Mouse (Mus musculus) liver, adult 2 months (tissue): ENCODE data around the gene Fndc10. TPM values are rescaled to one million over a fixed set of nuclear protein-coding genes. Genes with fewer than 3 reads are reported as not detected.
"Not testable (repeated sequence)": the region's sequence is repeated elsewhere in the genome, so short reads cannot be mapped to it uniquely, and the experiment has no call there.

Experiments used
- DNase-seq: peaks from one replicate; pipeline ENCODE4 v3.0.0-alpha.2; 2011; ENCODE audit warnings: low read depth, low spot score; ENCODE audit errors: extremely low read depth
- H3K27ac ChIP-seq: fragments of 200-500 bp; replicated peaks from 2 replicates; pipeline ENCODE4 v1.5.1; 2012; ENCODE audit warnings: low read depth, mild to moderate bottlenecking, control low read depth, inconsistent platforms, low read length; ENCODE audit not compliant: insufficient read depth
- H3K27me3 ChIP-seq: fragments of 200-500 bp; 2 replicates; pipeline ENCODE4 v1.6.1; 2012; ENCODE audit warnings: mild to moderate bottlenecking, moderate library complexity, low read length, inconsistent platforms; ENCODE audit not compliant: control insufficient read depth, insufficient read depth
- H3K36me3 ChIP-seq: fragments of 200-500 bp; 2 replicates; pipeline ENCODE4 v1.6.1; 2012; ENCODE audit warnings: low read length, inconsistent platforms; ENCODE audit not compliant: control insufficient read depth, insufficient read depth
- H3K4me1 ChIP-seq: fragments of 200-500 bp; 2 replicates; pipeline ENCODE4 v1.6.1; 2011; ENCODE audit warnings: low read length; ENCODE audit not compliant: control insufficient read depth, insufficient read depth
- H3K4me3 ChIP-seq: fragments of 200-500 bp; 2 replicates; pipeline ENCODE4 v1.5.1; 2011; ENCODE audit warnings: low read depth, mild to moderate bottlenecking, control low read depth, low read length, moderate library complexity; ENCODE audit not compliant: insufficient read depth
- H3K79me2 ChIP-seq: fragments of 200-500 bp; 2 replicates; pipeline ENCODE4 v1.6.1; 2012; ENCODE audit warnings: inconsistent platforms, mild to moderate bottlenecking, low read length, moderate library complexity; ENCODE audit not compliant: control insufficient read depth, insufficient read depth
- H3K9ac ChIP-seq: fragments of 200-500 bp; 2 replicates; pipeline ENCODE4 v1.6.1; 2012; ENCODE audit warnings: low read depth, mild to moderate bottlenecking, control low read depth, inconsistent platforms, low read length
- CTCF ChIP-seq: fragments of 200-500 bp; IDR thresholded peaks from 2 replicates; pipeline ENCODE4 v1.5.1; 2011; ENCODE audit warnings: low read depth, low read length, control low read depth
- POLR2A ChIP-seq: fragments of 200-500 bp; IDR thresholded peaks from 2 replicates; pipeline ENCODE4 v1.6.1; 2011; ENCODE audit warnings: low read length, control low read depth; ENCODE audit not compliant: insufficient read depth; ENCODE audit errors: extremely low read depth
- WGBS: fragments of 180-500 bp; shearing (Covaris S2); methylation state at CpG from one replicate; pipeline ENCODE4 v1.1.7; 2018; 5-methylcytosine and 5-hydroxymethylcytosine counted together
- polyA plus RNA-seq: library from polyadenylated mRNA; depleted of rRNA; stranded (reverse); fragments of >200 nt; gene quantifications from 2 replicates; pipeline ENCODE4 v1.2.3, GENCODE M21; 2012
- total RNA-seq: library from RNA; depleted of rRNA; stranded (reverse); fragments of >200 nt; gene quantifications from 2 replicates; pipeline ENCODE4 v1.2.3, GENCODE M21; 2014

The Fndc10 gene
- total and polyA plus RNA-seq, 2 experiments, result 0.37 to 0.77 TPM

GRCm38 (mm10) chr4:155672082-155672481, 22.1 kb upstream of the Fndc10 start:
- no peaks in the 10 kb centered on the region for H3K27me3 ChIP-seq
- no peak overlapping the region for H3K4me3 ChIP-seq
- peaks cover 6% of the 10 kb centered on the region; the same call in 1 of the 2 replicates for H3K79me2 ChIP-seq
- no peak for DNase-seq
- 65% methylated on average over 2 of the region's 2 CpGs for WGBS
- no peak overlapping the region for H3K9ac ChIP-seq
- TF ChIP-seq POLR2A, result no peak
- no peak for TF ChIP-seq CTCF
- H3K27ac ChIP-seq, result no peak overlapping the region
- H3K36me3 ChIP-seq, result no peaks in the 10 kb centered on the region
- H3K4me1 ChIP-seq, result peaks cover 5% of the 10 kb centered on the region

GRCm38 (mm10) chr4:155675991-155676390, 18.2 kb upstream of the Fndc10 start:
- no peaks in the 10 kb centered on the region for H3K36me3 ChIP-seq
- no peak overlapping the region for H3K4me3 ChIP-seq
- H3K9ac ChIP-seq, result no peak overlapping the region
- no peaks in the 10 kb centered on the region for H3K27me3 ChIP-seq
- peak; percentile 29 for DNase-seq
- WGBS, result 57% methylated on average over 2 of the region's 2 CpGs
- no peak overlapping the region for H3K27ac ChIP-seq
- no peaks in the 10 kb centered on the region for H3K79me2 ChIP-seq
- H3K4me1 ChIP-seq, result no peaks in the 10 kb centered on the region
- TF ChIP-seq CTCF, result no peak; the same call in 1 of the 2 replicates
- no peak for TF ChIP-seq POLR2A

- H3K4me3 ChIP-seq, H3K36me3 ChIP-seq, H3K9ac ChIP-seq, H3K4me1 ChIP-seq, H3K79me2 ChIP-seq, H3K27ac ChIP-seq, H3K27me3 ChIP-seq, DNase-seq: not testable (repeated sequence)
- 90% methylated on average over 16 of the region's 19 CpGs for WGBS
Measured at GRCm38 (mm10) chr4:155683670-155684277, 10.4 kb upstream of the Fndc10 start.

- H3K36me3 ChIP-seq, H3K9ac ChIP-seq, H3K4me1 ChIP-seq, H3K79me2 ChIP-seq, H3K27me3 ChIP-seq, H3K4me3 ChIP-seq, DNase-seq, H3K27ac ChIP-seq: not testable (repeated sequence)
- WGBS, result 81% methylated on average over 4 of the region's 4 CpGs
Measured at GRCm38 (mm10) chr4:155687764-155688163, 6.4 kb upstream of the Fndc10 start.

DNA sequence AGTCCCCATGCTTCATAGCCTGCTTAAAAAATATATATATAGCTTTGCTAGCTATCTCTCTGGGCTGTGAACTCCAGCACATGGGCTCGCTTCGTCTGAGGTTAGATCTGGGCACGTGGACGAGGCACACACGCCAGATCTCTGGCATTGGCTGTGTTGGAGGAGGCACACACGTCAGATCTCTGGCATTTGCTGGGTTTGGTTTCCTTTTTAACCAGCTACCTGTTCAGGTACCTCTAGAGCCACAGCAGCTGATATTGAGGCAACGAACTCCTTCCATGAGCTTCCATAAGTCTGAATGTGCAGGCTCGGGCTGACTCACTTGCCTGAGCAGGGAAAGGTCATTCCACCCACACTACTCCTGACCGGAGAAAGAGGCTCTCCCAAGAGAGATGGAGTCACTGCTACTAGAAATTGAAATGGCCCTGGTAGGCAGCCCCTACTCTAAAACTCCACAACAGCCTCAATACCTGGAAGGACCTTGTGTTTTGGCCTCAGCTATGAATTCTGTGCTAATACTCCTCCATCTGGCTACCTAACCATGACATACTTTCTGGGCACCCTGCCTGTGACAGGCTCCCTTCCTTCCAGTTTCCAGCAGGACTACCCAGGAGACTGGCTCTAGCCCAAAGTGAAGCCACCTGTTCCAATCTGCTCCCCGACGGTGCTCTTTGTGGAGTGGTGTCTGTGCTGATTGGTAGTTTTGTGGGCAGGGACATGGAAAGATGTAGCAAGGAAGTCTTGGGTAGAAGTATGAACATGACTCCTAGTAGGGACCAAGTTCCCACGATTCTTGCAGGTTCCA, 3.4 kb upstream of the Fndc10 start:
- H3K27ac ChIP-seq, result no peak overlapping the region
- H3K4me3 ChIP-seq, result no peak overlapping the region
- no peak overlapping the region for H3K9ac ChIP-seq
- no peaks in the 10 kb centered on the region for H3K36me3 ChIP-seq
- WGBS, result 78% methylated on average over 12 of the region's 12 CpGs
- peaks cover 6% of the 10 kb centered on the region; the same call in 1 of the 2 replicates for H3K27me3 ChIP-seq
- no peaks in the 10 kb centered on the region for H3K79me2 ChIP-seq
- no peak for DNase-seq
- H3K4me1 ChIP-seq, result no peaks in the 10 kb centered on the region
- TF ChIP-seq POLR2A, result no peak
- no peak for TF ChIP-seq CTCF

GRCm38 (mm10) chr4:155692421-155692820, 1.7 kb upstream of the Fndc10 start:
- no peak for TF ChIP-seq POLR2A
- no peak for TF ChIP-seq CTCF
- Histone ChIP-seq H3K27ac (no peak overlapping the region), H3K27me3 (peaks cover 6% of the 10 kb centered on the region; the same call in 1 of the 2 replicates), H3K4me3 (no peak overlapping the region), H3K9ac (no peak overlapping the region), H3K79me2 (no peaks in the 10 kb centered on the region), H3K4me1 (no peaks in the 10 kb centered on the region), H3K36me3 (no peaks in the 10 kb centered on the region)
- WGBS, result 98% methylated on average over 3 of the region's 3 CpGs
- DNase-seq, result no peak
